Mouse (Mus musculus) hindbrain, postnatal 0 days (tissue): ENCODE measurements at regions not wholly inside any gene's neighbourhood (a gene's known extent, or its start where the extent isn't known, plus 50 kb on each side); places are given as distances from the start of the nearest gene placed in this dataset.
A peak's percentile ranks its signal among the peaks of the same experiment; 100 is the strongest.
"Not testable (repeated sequence)": the region's sequence is repeated elsewhere in the genome, so short reads cannot be mapped to it uniquely, and the experiment has no call there.

Source experiments
- ATAC-seq: fragments of 200-750 bp; cut with Nextera tagmentation; 2 replicates; pipeline ENCODE4 v1.8.0; 2017; ENCODE audit warnings: mild to moderate bottlenecking, moderate TSS enrichment, moderate library complexity
- DNase-seq: peaks from one replicate; pipeline ENCODE4 v3.0.0-alpha.2; 2015; ENCODE audit warnings: low spot score
- H3K27ac ChIP-seq: fragments of 300-500 bp; sonication (generic); 2 replicates; pipeline ENCODE4 v1.5.1; 2014; ENCODE audit warnings: mild to moderate bottlenecking
- H3K27me3 ChIP-seq: fragments of 300-500 bp; sonication (generic); 2 replicates; pipeline ENCODE4 v1.6.1; 2014; ENCODE audit warnings: low read length, mixed read lengths; ENCODE audit not compliant: insufficient read depth
- H3K36me3 ChIP-seq: fragments of 300-500 bp; sonication (generic); 2 replicates; pipeline ENCODE4 v1.6.1; 2014; ENCODE audit warnings: low read length, mixed read lengths; ENCODE audit not compliant: insufficient read depth
- H3K4me1 ChIP-seq: fragments of 300-500 bp; sonication (generic); 2 replicates; pipeline ENCODE4 v1.6.1; 2014; ENCODE audit warnings: antibody characterized with exemption, low read length, mixed read lengths; ENCODE audit not compliant: insufficient read depth
- H3K4me2 ChIP-seq: fragments of 300-500 bp; sonication (generic); 2 replicates; pipeline ENCODE4 v1.6.1; 2014; ENCODE audit warnings: low read depth, mild to moderate bottlenecking, low read length, moderate library complexity, mixed read lengths
- H3K4me3 ChIP-seq: fragments of 300-500 bp; sonication (generic); 2 replicates; pipeline ENCODE4 v1.5.1; 2014; ENCODE audit warnings: low read length
- H3K9ac ChIP-seq: fragments of 300-500 bp; sonication (generic); replicated peaks from 2 replicates; pipeline ENCODE4 v1.6.1; 2014; ENCODE audit warnings: mild to moderate bottlenecking, low read length, moderate library complexity, mixed read lengths
- H3K9me3 ChIP-seq: fragments of 300-500 bp; sonication (generic); 2 replicates; pipeline ENCODE4 v1.6.1; 2016; ENCODE audit warnings: low read length, mixed read lengths
- CTCF ChIP-seq: IDR thresholded peaks from 2 replicates; pipeline ENCODE4 v1.5.1; 2016; ENCODE audit warnings: antibody characterized with exemption, control low read depth, low read depth
- WGBS: fragments of 180-500 bp; shearing (Covaris S2); extraction: QIAGEN DNeasy Blood & Tissue Kit; methylation state at CpG from one replicate; pipeline ENCODE4 v1.1.7; 2014; 5-methylcytosine and 5-hydroxymethylcytosine counted together

- H3K27ac ChIP-seq = no peak overlapping the region
- no peaks in the 10 kb centered on the region for H3K9me3 ChIP-seq
- no peaks in the 10 kb centered on the region for H3K27me3 ChIP-seq
- H3K4me2 ChIP-seq = no peak overlapping the region
- no peak for DNase-seq
- TF ChIP-seq CTCF = no peak
- ATAC-seq = no peak
- no peak overlapping the region for H3K4me3 ChIP-seq
- H3K4me1 ChIP-seq = no peaks in the 10 kb centered on the region
- no peaks in the 10 kb centered on the region for H3K36me3 ChIP-seq
- no peak overlapping the region for H3K9ac ChIP-seq
- WGBS = 88% methylated on average over 2 of the region's 2 CpGs
Measured at GRCm38 (mm10) chr16:77719377-77719776, 117.5 kb upstream of the Gm11146 start.

- not testable (repeated sequence) for DNase-seq, H3K9me3 ChIP-seq, H3K4me1 ChIP-seq, H3K4me2 ChIP-seq, ATAC-seq, H3K9ac ChIP-seq, H3K4me3 ChIP-seq, H3K36me3 ChIP-seq, H3K27me3 ChIP-seq, H3K27ac ChIP-seq
- WGBS = 77% methylated on average over 3 of the region's 3 CpGs
Measured at GRCm38 (mm10) chr16:77717766-77718165, 115.9 kb upstream of the Gm11146 start.

- Histone ChIP-seq H3K4me1 (no peaks in the 10 kb centered on the region), H3K4me3 (no peak overlapping the region), H3K4me2 (no peak overlapping the region), H3K27me3 (no peaks in the 10 kb centered on the region), H3K9ac (no peak overlapping the region), H3K36me3 (no peaks in the 10 kb centered on the region), H3K27ac (no peak overlapping the region), H3K9me3 (no peaks in the 10 kb centered on the region)
- WGBS = 77% methylated on average over 6 of the region's 6 CpGs
- DNase-seq (no peak), ATAC-seq (no peak)
- TF ChIP-seq CTCF = no peak
Measured at GRCm38 (mm10) chr16:77704726-77705125, 102.8 kb upstream of the Gm11146 start.

- H3K4me2 ChIP-seq = no peak overlapping the region
- H3K27ac ChIP-seq = no peak overlapping the region
- H3K36me3 ChIP-seq = no peaks in the 10 kb centered on the region
- no peaks in the 10 kb centered on the region for H3K27me3 ChIP-seq
- H3K9ac ChIP-seq = no peak overlapping the region
- WGBS = 95% methylated on average over 1 of the region's 1 CpGs
- H3K4me3 ChIP-seq = no peak overlapping the region
- no peaks in the 10 kb centered on the region for H3K4me1 ChIP-seq
- H3K9me3 ChIP-seq = no peaks in the 10 kb centered on the region
- no peak for TF ChIP-seq CTCF
- ATAC-seq = no peak
- DNase-seq = no peak
Measured at GRCm38 (mm10) chr16:77695443-77695842, 93.5 kb upstream of the Gm11146 start.

GRCm38 (mm10) chr16:77687056-77687839 is 85.4 kb upstream of the Gm11146 start:
- ATAC-seq = no peak
- no peaks in the 10 kb centered on the region for H3K36me3 ChIP-seq
- 93% methylated on average over 4 of the region's 4 CpGs for WGBS
- no peak overlapping the region for H3K4me3 ChIP-seq
- H3K27me3 ChIP-seq = no peaks in the 10 kb centered on the region
- DNase-seq = no peak
- no peaks in the 10 kb centered on the region for H3K9me3 ChIP-seq
- H3K9ac ChIP-seq = no peak overlapping the region
- H3K27ac ChIP-seq = peak overlapping the region; percentile 15; the same call in 1 of the 2 replicates
- H3K4me1 ChIP-seq = no peaks in the 10 kb centered on the region
- TF ChIP-seq CTCF = no peak
- no peak overlapping the region for H3K4me2 ChIP-seq

GRCm38 (mm10) chr16:77685651-77686190 is 83.8 kb upstream of the Gm11146 start:
- Histone ChIP-seq H3K9ac (no peak overlapping the region), H3K4me2 (peak overlapping the region; percentile 40), H3K27me3 (no peaks in the 10 kb centered on the region), H3K4me3 (no peak overlapping the region), H3K4me1 (no peaks in the 10 kb centered on the region), H3K9me3 (no peaks in the 10 kb centered on the region), H3K27ac (peak overlapping the region; percentile 17), H3K36me3 (no peaks in the 10 kb centered on the region)
- peak; percentile 91 for ATAC-seq
- peak; percentile 85 for DNase-seq
- 41% methylated on average over 5 of the region's 5 CpGs for WGBS
- no peak for TF ChIP-seq CTCF

- Histone ChIP-seq H3K9ac (no peak overlapping the region), H3K4me2 (no peak overlapping the region), H3K9me3 (no peaks in the 10 kb centered on the region), H3K27ac (0 out of 2 replicates have a peak overlapping the region, but pooled peaks have one; percentile 17), H3K4me3 (no peak overlapping the region), H3K36me3 (no peaks in the 10 kb centered on the region), H3K27me3 (no peaks in the 10 kb centered on the region), H3K4me1 (no peaks in the 10 kb centered on the region)
- WGBS = 57% methylated on average over 2 of the region's 2 CpGs
- no peak for TF ChIP-seq CTCF
- ATAC-seq (no peak), DNase-seq (no peak)
Measured at GRCm38 (mm10) chr16:77684521-77684920, 82.6 kb upstream of the Gm11146 start.
